Mouse (Mus musculus): ENCODE measurements at regions not wholly inside any gene's neighbourhood (a gene's known extent, or its start where the extent isn't known, plus 50 kb on each side); places are given as distances from the start of the nearest gene placed in this dataset.

- no peak overlapping the region for H3K9ac ChIP-seq
- H3K27ac ChIP-seq (ENCODE audit: low read depth): no peak overlapping the region
- WGBS: 14% methylated on average over 2 of the region's 2 CpGs
- H3K4me1 ChIP-seq (ENCODE audit: insufficient read depth): no peaks in the 10 kb centered on the region
- DNase-seq (no peak), ATAC-seq (ENCODE audit: insufficient read depth) (no peak)
- no peaks in the 10 kb centered on the region for H3K36me3 ChIP-seq (ENCODE audit: insufficient read depth)
- H3K4me3 ChIP-seq (ENCODE audit: low read depth, low read length): no peak overlapping the region
- no peak overlapping the region for H3K4me2 ChIP-seq
- no peaks in the 10 kb centered on the region for H3K9me3 ChIP-seq (ENCODE audit: low read depth, low read length)
- no peaks in the 10 kb centered on the region for H3K27me3 ChIP-seq (ENCODE audit: insufficient read depth, low read length)
- TF ChIP-seq CTCF (IDR thresholded peaks at IDR 0.05; ENCODE audit: low read depth): no peak
Observed at GRCm38 (mm10) chr3:21809769-21810470, 266.5 kb upstream of the Tbl1xr1 start.

GRCm38 (mm10) chr3:21813401-21813800, 263.1 kb upstream of the Tbl1xr1 start:
- Histone ChIP-seq H3K36me3 (ENCODE audit: insufficient read depth) (no peaks in the 10 kb centered on the region), H3K27ac (ENCODE audit: low read depth) (no peak overlapping the region), H3K27me3 (ENCODE audit: insufficient read depth, low read length) (no peaks in the 10 kb centered on the region), H3K9ac (no peak overlapping the region), H3K9me3 (ENCODE audit: low read depth, low read length) (no peaks in the 10 kb centered on the region), H3K4me2 (no peak overlapping the region), H3K4me3 (ENCODE audit: low read depth, low read length) (no peak overlapping the region), H3K4me1 (ENCODE audit: insufficient read depth) (no peaks in the 10 kb centered on the region)
- ATAC-seq (ENCODE audit: insufficient read depth) (no peak), DNase-seq (peak; percentile 50)
- 23% methylated on average over 1 of the region's 1 CpGs for WGBS
- no peak for TF ChIP-seq CTCF (IDR thresholded peaks at IDR 0.05; ENCODE audit: low read depth)

- Histone ChIP-seq H3K27ac (ENCODE audit: low read depth) (no peak overlapping the region), H3K36me3 (ENCODE audit: insufficient read depth) (no peaks in the 10 kb centered on the region), H3K4me2 (no peak overlapping the region)
Observed at GRCm38 (mm10) chr3:21816968-21817858, 259.2 kb upstream of the Tbl1xr1 start.

GRCm38 (mm10) chr3:21819030-21819429, 257.4 kb upstream of the Tbl1xr1 start:
- Histone ChIP-seq H3K9ac (no peak overlapping the region), H3K4me3 (ENCODE audit: low read depth, low read length) (no peak overlapping the region), H3K9me3 (ENCODE audit: low read depth, low read length) (no peaks in the 10 kb centered on the region), H3K4me1 (ENCODE audit: insufficient read depth) (peaks cover 10% of the 10 kb centered on the region), H3K27ac (ENCODE audit: low read depth) (no peak overlapping the region), H3K4me2 (no peak overlapping the region), H3K27me3 (ENCODE audit: insufficient read depth, low read length) (no peaks in the 10 kb centered on the region), H3K36me3 (ENCODE audit: insufficient read depth) (no peaks in the 10 kb centered on the region)
- no peak for DNase-seq
- TF ChIP-seq CTCF (IDR thresholded peaks at IDR 0.05; ENCODE audit: low read depth): no peak
- no peak for ATAC-seq (ENCODE audit: insufficient read depth)
- WGBS: 55% methylated on average over 4 of the region's 4 CpGs

More at GRCm38 (mm10) chr3:21816968-21817858, 259.2 kb upstream of the Tbl1xr1 start:
- H3K4me1 ChIP-seq (ENCODE audit: insufficient read depth): peaks cover 10% of the 10 kb centered on the region
- no peak overlapping the region for H3K4me3 ChIP-seq (ENCODE audit: low read depth, low read length)
- no peak overlapping the region for H3K9ac ChIP-seq
- no peaks in the 10 kb centered on the region for H3K9me3 ChIP-seq (ENCODE audit: low read depth, low read length)
- DNase-seq: peak; percentile 65
- TF ChIP-seq CTCF (IDR thresholded peaks at IDR 0.05; ENCODE audit: low read depth): no peak
- no peaks in the 10 kb centered on the region for H3K27me3 ChIP-seq (ENCODE audit: insufficient read depth, low read length)
- 67% methylated on average over 4 of the region's 4 CpGs for WGBS
- no peak for ATAC-seq (ENCODE audit: insufficient read depth)

- Histone ChIP-seq H3K27me3 (ENCODE audit: insufficient read depth, low read length) (no peaks in the 10 kb centered on the region), H3K27ac (ENCODE audit: low read depth) (no peak overlapping the region), H3K4me3 (ENCODE audit: low read depth, low read length) (no peak overlapping the region), H3K36me3 (ENCODE audit: insufficient read depth) (no peaks in the 10 kb centered on the region), H3K4me2 (no peak overlapping the region), H3K9ac (no peak overlapping the region), H3K4me1 (ENCODE audit: insufficient read depth) (peaks cover 10% of the 10 kb centered on the region), H3K9me3 (ENCODE audit: low read depth, low read length) (no peaks in the 10 kb centered on the region)
- DNase-seq (peak; percentile 70), ATAC-seq (ENCODE audit: insufficient read depth) (0 out of 2 replicates have a peak, but pooled peaks have one; percentile 24)
- TF ChIP-seq CTCF (IDR thresholded peaks at IDR 0.05; ENCODE audit: low read depth): no peak
- WGBS: 41% methylated on average over 3 of the region's 3 CpGs
Observed at GRCm38 (mm10) chr3:21820051-21820598, 256.3 kb upstream of the Tbl1xr1 start.

GRCm38 (mm10) chr3:21822675-21823074, 253.8 kb upstream of the Tbl1xr1 start:
- no peak for ATAC-seq (ENCODE audit: insufficient read depth)
- Histone ChIP-seq H3K4me1 (ENCODE audit: insufficient read depth) (peaks cover 10% of the 10 kb centered on the region), H3K27ac (ENCODE audit: low read depth) (no peak overlapping the region), H3K36me3 (ENCODE audit: insufficient read depth) (no peaks in the 10 kb centered on the region), H3K4me2 (no peak overlapping the region), H3K9ac (no peak overlapping the region), H3K27me3 (ENCODE audit: insufficient read depth, low read length) (no peaks in the 10 kb centered on the region), H3K9me3 (ENCODE audit: low read depth, low read length) (no peaks in the 10 kb centered on the region), H3K4me3 (ENCODE audit: low read depth, low read length) (no peak overlapping the region)
- DNase-seq: no peak
- no peak for TF ChIP-seq CTCF (IDR thresholded peaks at IDR 0.05; ENCODE audit: low read depth)
- WGBS: 77% methylated on average over 4 of the region's 4 CpGs

- no peaks in the 10 kb centered on the region for H3K9me3 ChIP-seq (ENCODE audit: low read depth, low read length)
- 76% methylated on average over 4 of the region's 4 CpGs for WGBS
- no peak overlapping the region for H3K4me3 ChIP-seq (ENCODE audit: low read depth, low read length)
- peaks cover 10% of the 10 kb centered on the region for H3K4me1 ChIP-seq (ENCODE audit: insufficient read depth)
- no peaks in the 10 kb centered on the region for H3K36me3 ChIP-seq (ENCODE audit: insufficient read depth)
- DNase-seq: no peak
- TF ChIP-seq CTCF (IDR thresholded peaks at IDR 0.05; ENCODE audit: low read depth): no peak
- no peak overlapping the region for H3K9ac ChIP-seq
- no peak for ATAC-seq (ENCODE audit: insufficient read depth)
- no peaks in the 10 kb centered on the region for H3K27me3 ChIP-seq (ENCODE audit: insufficient read depth, low read length)
- no peak overlapping the region for H3K4me2 ChIP-seq
- no peak overlapping the region for H3K27ac ChIP-seq (ENCODE audit: low read depth)
Observed at GRCm38 (mm10) chr3:21823331-21823730, 253.1 kb upstream of the Tbl1xr1 start.
